Mouse (Mus musculus) midbrain, embryonic 15.5 days (tissue): ENCODE measurements at regions not wholly inside any gene's neighbourhood (a gene's known extent, or its start where the extent isn't known, plus 50 kb on each side); places are given as distances from the start of the nearest gene placed in this dataset.
A peak's percentile ranks its signal among the peaks of the same experiment; 100 is the strongest.

Experiments
- ATAC-seq: fragments of 200-750 bp; cut with Nextera tagmentation; replicated peaks from 2 replicates; pipeline ENCODE4 v1.8.0; 2017; ENCODE audit warnings: moderate TSS enrichment
- H3K27ac ChIP-seq: fragments of 300-500 bp; sonication (generic); 2 replicates; pipeline ENCODE4 v1.5.1; 2015; ENCODE audit warnings: mild to moderate bottlenecking, inconsistent platforms
- H3K27me3 ChIP-seq: fragments of 300-500 bp; sonication (generic); replicated peaks from 2 replicates; pipeline ENCODE4 v1.6.1; 2015; ENCODE audit warnings: inconsistent platforms
- H3K36me3 ChIP-seq: fragments of 300-500 bp; sonication (generic); replicated peaks from 2 replicates; pipeline ENCODE4 v1.6.1; 2015; ENCODE audit warnings: inconsistent platforms
- H3K4me1 ChIP-seq: fragments of 300-500 bp; sonication (generic); 2 replicates; pipeline ENCODE4 v1.6.1; 2015; ENCODE audit warnings: inconsistent platforms
- H3K4me2 ChIP-seq: fragments of 300-500 bp; sonication (generic); 2 replicates; pipeline ENCODE4 v1.6.1; 2015; ENCODE audit warnings: inconsistent platforms, mild to moderate bottlenecking, moderate library complexity
- H3K4me3 ChIP-seq: fragments of 300-500 bp; sonication (generic); 2 replicates; pipeline ENCODE4 v1.5.1; 2015; ENCODE audit warnings: mild to moderate bottlenecking, inconsistent platforms
- H3K9ac ChIP-seq: fragments of 300-500 bp; sonication (generic); 2 replicates; pipeline ENCODE4 v1.6.1; 2015; ENCODE audit warnings: mild to moderate bottlenecking, inconsistent platforms
- H3K9me3 ChIP-seq: fragments of 300-500 bp; sonication (generic); 2 replicates; pipeline ENCODE4 v1.6.1; 2016; ENCODE audit warnings: inconsistent platforms
- whole genome bisulfite sequencing: fragments of 180-500 bp; shearing (Covaris S2); methylation state at CpG from one replicate; pipeline ENCODE4 v1.1.7; 2015; ENCODE audit warnings: mixed read lengths; 5-methylcytosine and 5-hydroxymethylcytosine counted together

- H3K36me3 ChIP-seq = no peaks in the 10 kb centered on the region
- ATAC-seq = no peak
These were observed 684.8 kb upstream of the Vstm2a start for GRCm38 (mm10) chr11:15572716-15573115.

GRCm38 (mm10) chr11:15619963-15620362 is 637.6 kb upstream of the Vstm2a start:
- ATAC-seq = no peak
- Histone ChIP-seq H3K4me2 (no peak overlapping the region), H3K4me1 (no peaks in the 10 kb centered on the region), H3K9me3 (no peaks in the 10 kb centered on the region), H3K36me3 (no peaks in the 10 kb centered on the region), H3K27ac (no peak overlapping the region), H3K9ac (no peak overlapping the region), H3K4me3 (no peak overlapping the region), H3K27me3 (no peaks in the 10 kb centered on the region)
- 35% methylated on average over 4 of the region's 4 CpGs for WGBS

More at GRCm38 (mm10) chr11:15572716-15573115, 684.8 kb upstream of the Vstm2a start:
- Histone ChIP-seq H3K9me3 (no peaks in the 10 kb centered on the region), H3K9ac (no peak overlapping the region), H3K4me2 (no peak overlapping the region), H3K4me1 (no peaks in the 10 kb centered on the region), H3K27ac (no peak overlapping the region), H3K4me3 (no peak overlapping the region), H3K27me3 (no peaks in the 10 kb centered on the region)

- Histone ChIP-seq H3K9me3 (no peaks in the 10 kb centered on the region), H3K4me1 (no peaks in the 10 kb centered on the region)
- peak; percentile 83 for ATAC-seq
These were observed 608.4 kb upstream of the Vstm2a start for GRCm38 (mm10) chr11:15649025-15649680.

GRCm38 (mm10) chr11:15689073-15689472 is 568.5 kb upstream of the Vstm2a start:
- H3K27ac ChIP-seq = no peak overlapping the region
- H3K9me3 ChIP-seq = no peaks in the 10 kb centered on the region

More at GRCm38 (mm10) chr11:15649025-15649680, 608.4 kb upstream of the Vstm2a start:
- no peaks in the 10 kb centered on the region for H3K36me3 ChIP-seq
- H3K4me2 ChIP-seq = no peak overlapping the region
- no peak overlapping the region for H3K4me3 ChIP-seq
- no peaks in the 10 kb centered on the region for H3K27me3 ChIP-seq
- H3K9ac ChIP-seq = no peak overlapping the region
- H3K27ac ChIP-seq = no peak overlapping the region

GRCm38 (mm10) chr11:15698001-15698756 is 559.3 kb upstream of the Vstm2a start:
- Histone ChIP-seq H3K4me1 (no peaks in the 10 kb centered on the region), H3K4me3 (no peak overlapping the region), H3K27ac (no peak overlapping the region), H3K9ac (no peak overlapping the region), H3K9me3 (no peaks in the 10 kb centered on the region), H3K36me3 (no peaks in the 10 kb centered on the region), H3K27me3 (no peaks in the 10 kb centered on the region), H3K4me2 (no peak overlapping the region)
- WGBS = 74% methylated on average over 2 of the region's 2 CpGs
- no peak for ATAC-seq

More at GRCm38 (mm10) chr11:15689073-15689472, 568.5 kb upstream of the Vstm2a start:
- no peaks in the 10 kb centered on the region for H3K27me3 ChIP-seq
- no peaks in the 10 kb centered on the region for H3K4me1 ChIP-seq
- no peak overlapping the region for H3K4me2 ChIP-seq
- no peak overlapping the region for H3K4me3 ChIP-seq
- 55% methylated on average over 1 of the region's 1 CpGs for WGBS
- no peak for ATAC-seq
- no peaks in the 10 kb centered on the region for H3K36me3 ChIP-seq
- no peak overlapping the region for H3K9ac ChIP-seq

- Histone ChIP-seq H3K36me3 (no peaks in the 10 kb centered on the region), H3K27me3 (no peaks in the 10 kb centered on the region), H3K4me2 (no peak overlapping the region), H3K4me3 (no peak overlapping the region), H3K9ac (no peak overlapping the region), H3K9me3 (no peaks in the 10 kb centered on the region), H3K4me1 (no peaks in the 10 kb centered on the region), H3K27ac (no peak overlapping the region)
- ATAC-seq = no peak
These were observed 541.5 kb upstream of the Vstm2a start for GRCm38 (mm10) chr11:15715987-15716386.

- WGBS = 90% methylated on average over 1 of the region's 1 CpGs
- no peak overlapping the region for H3K4me3 ChIP-seq
- ATAC-seq = no peak
These were observed 540.0 kb upstream of the Vstm2a start for GRCm38 (mm10) chr11:15717536-15717935.

GRCm38 (mm10) chr11:15737621-15738020 is 519.9 kb upstream of the Vstm2a start:
- Histone ChIP-seq H3K36me3 (no peaks in the 10 kb centered on the region), H3K4me2 (no peak overlapping the region), H3K9me3 (no peaks in the 10 kb centered on the region), H3K4me3 (no peak overlapping the region), H3K27me3 (no peaks in the 10 kb centered on the region), H3K9ac (no peak overlapping the region), H3K27ac (no peak overlapping the region), H3K4me1 (no peaks in the 10 kb centered on the region)
- ATAC-seq = no peak

More at GRCm38 (mm10) chr11:15717536-15717935, 540.0 kb upstream of the Vstm2a start:
- Histone ChIP-seq H3K27ac (no peak overlapping the region), H3K9me3 (no peaks in the 10 kb centered on the region), H3K36me3 (no peaks in the 10 kb centered on the region), H3K4me1 (no peaks in the 10 kb centered on the region), H3K4me2 (no peak overlapping the region), H3K27me3 (no peaks in the 10 kb centered on the region), H3K9ac (no peak overlapping the region)

GRCm38 (mm10) chr11:15756006-15756405 is 501.5 kb upstream of the Vstm2a start:
- no peak for ATAC-seq
- 77% methylated on average over 1 of the region's 1 CpGs for WGBS

GRCm38 (mm10) chr11:15769651-15770617 is 487.6 kb upstream of the Vstm2a start:
- Histone ChIP-seq H3K9ac (no peak overlapping the region), H3K4me3 (no peak overlapping the region), H3K36me3 (no peaks in the 10 kb centered on the region), H3K27me3 (no peaks in the 10 kb centered on the region), H3K4me1 (no peaks in the 10 kb centered on the region), H3K4me2 (no peak overlapping the region), H3K9me3 (no peaks in the 10 kb centered on the region), H3K27ac (no peak overlapping the region)
- no peak for ATAC-seq
- 70% methylated on average over 3 of the region's 3 CpGs for WGBS

More at GRCm38 (mm10) chr11:15756006-15756405, 501.5 kb upstream of the Vstm2a start:
- no peaks in the 10 kb centered on the region for H3K36me3 ChIP-seq
- no peak overlapping the region for H3K9ac ChIP-seq
- H3K27me3 ChIP-seq = no peaks in the 10 kb centered on the region
- H3K4me1 ChIP-seq = no peaks in the 10 kb centered on the region
- H3K4me2 ChIP-seq = no peak overlapping the region
- no peak overlapping the region for H3K27ac ChIP-seq
- no peak overlapping the region for H3K4me3 ChIP-seq
- no peaks in the 10 kb centered on the region for H3K9me3 ChIP-seq
